Mouse (Mus musculus) liver, postnatal 0 days (tissue): ENCODE results near the gene Olfr91. TPM values are rescaled to one million over a fixed set of nuclear protein-coding genes. Genes with fewer than 3 reads are reported as not detected.

Experiments
- ATAC-seq: fragments of 200-750 bp; cut with Nextera tagmentation; 2 replicates; pipeline ENCODE4 v1.8.0; 2017; ENCODE audit warnings: mild to moderate bottlenecking, moderate library complexity
- DNase-seq: peaks from one replicate; pipeline ENCODE4 v3.0.0-alpha.2; 2016
- H3K27ac ChIP-seq: fragments of 300-500 bp; sonication (generic); 2 replicates; pipeline ENCODE4 v1.5.1; 2014; ENCODE audit warnings: antibody characterized with exemption, moderate library complexity, mild to moderate bottlenecking, low read depth
- H3K27me3 ChIP-seq: fragments of 300-500 bp; sonication (generic); 2 replicates; pipeline ENCODE4 v1.6.1; 2014; ENCODE audit warnings: low read length, control low read depth, mixed read lengths; ENCODE audit not compliant: insufficient read depth
- H3K36me3 ChIP-seq: fragments of 300-500 bp; sonication (generic); replicated peaks from 2 replicates; pipeline ENCODE4 v1.6.1; 2014; ENCODE audit warnings: mild to moderate bottlenecking, control low read depth, low read length, moderate library complexity, mixed read lengths; ENCODE audit not compliant: insufficient read depth
- H3K4me1 ChIP-seq: fragments of 300-500 bp; sonication (generic); 2 replicates; pipeline ENCODE4 v1.6.1; 2014; ENCODE audit warnings: antibody characterized with exemption, mild to moderate bottlenecking, control low read depth; ENCODE audit not compliant: insufficient read depth
- H3K4me2 ChIP-seq: fragments of 300-500 bp; sonication (generic); 2 replicates; pipeline ENCODE4 v1.6.1; 2014; ENCODE audit warnings: low read depth, mild to moderate bottlenecking, low read length, moderate library complexity, mixed read lengths
- H3K4me3 ChIP-seq: fragments of 300-500 bp; sonication (generic); 2 replicates; pipeline ENCODE4 v1.5.1; 2014; ENCODE audit warnings: low read depth, low read length
- H3K9ac ChIP-seq: fragments of 300-500 bp; sonication (generic); replicated peaks from 2 replicates; pipeline ENCODE4 v1.6.1; 2014; ENCODE audit warnings: mild to moderate bottlenecking, moderate library complexity
- H3K9me3 ChIP-seq: fragments of 300-500 bp; sonication (generic); 2 replicates; pipeline ENCODE4 v1.6.1; 2016; ENCODE audit warnings: mild to moderate bottlenecking, control low read depth, low read length, mixed read lengths
- CTCF ChIP-seq: sonication (generic); IDR thresholded peaks from 2 replicates; pipeline ENCODE4 v1.5.1; 2016; ENCODE audit warnings: antibody characterized with exemption, low read depth
- EP300 ChIP-seq: IDR thresholded peaks from 2 replicates; pipeline ENCODE4 v1.6.1; 2016; ENCODE audit warnings: antibody characterized with exemption, low read depth, mild to moderate bottlenecking
- WGBS: fragments of 180-500 bp; shearing (Covaris S2); extraction: QIAGEN DNeasy Blood & Tissue Kit; methylation state at CpG from one replicate; pipeline ENCODE4 v1.1.7; 2014; ENCODE audit not compliant: insufficient replicate concordance; 5-methylcytosine and 5-hydroxymethylcytosine counted together
- polyA plus RNA-seq: library from polyadenylated mRNA; unstranded; fragments of >200 nt; fragmentation: Nextera tagmentation; extraction: Ambion mirVana; gene quantifications from 2 replicates; pipeline ENCODE4 v1.2.1, GENCODE M21; 2015

Gene Olfr91
- polyA plus RNA-seq, 1 experiment from 2014 or later: not detected

- no peaks in the 10 kb centered on the region for H3K9me3 ChIP-seq
- no peak overlapping the region for H3K27ac ChIP-seq
- H3K36me3 ChIP-seq: no peaks in the 10 kb centered on the region
- H3K4me1 ChIP-seq: no peaks in the 10 kb centered on the region
- WGBS: 83% methylated on average over 11 of the region's 11 CpGs
- no peak for ATAC-seq
- no peak overlapping the region for H3K9ac ChIP-seq
- no peak overlapping the region for H3K4me2 ChIP-seq
- no peak for TF ChIP-seq EP300
- TF ChIP-seq CTCF: no peak
- no peak overlapping the region for H3K4me3 ChIP-seq
- DNase-seq: no peak
- H3K27me3 ChIP-seq: no peaks in the 10 kb centered on the region
These were observed 34.2 kb downstream of the Olfr91 start for GRCm38 (mm10) chr17:37063686-37064495.

GRCm38 (mm10) chr17:37063063-37063462, 35.0 kb downstream of the Olfr91 start:
- Histone ChIP-seq H3K9ac (no peak overlapping the region), H3K4me3 (no peak overlapping the region), H3K4me1 (no peaks in the 10 kb centered on the region), H3K27me3 (no peaks in the 10 kb centered on the region), H3K4me2 (no peak overlapping the region), H3K27ac (no peak overlapping the region), H3K9me3 (no peaks in the 10 kb centered on the region), H3K36me3 (no peaks in the 10 kb centered on the region)
- 77% methylated on average over 10 of the region's 10 CpGs for WGBS
- no peak for TF ChIP-seq EP300
- TF ChIP-seq CTCF: no peak
- ATAC-seq (no peak), DNase-seq (no peak)

GRCm38 (mm10) chr17:37062101-37062641, 35.9 kb downstream of the Olfr91 start:
- DNase-seq (no peak), ATAC-seq (no peak)
- 78% methylated on average over 10 of the region's 10 CpGs for WGBS
- TF ChIP-seq CTCF: no peak
- no peak for TF ChIP-seq EP300
- Histone ChIP-seq H3K27me3 (no peaks in the 10 kb centered on the region), H3K4me3 (no peak overlapping the region), H3K9me3 (no peaks in the 10 kb centered on the region), H3K4me2 (no peak overlapping the region), H3K36me3 (no peaks in the 10 kb centered on the region), H3K9ac (no peak overlapping the region), H3K27ac (no peak overlapping the region), H3K4me1 (no peaks in the 10 kb centered on the region)

- Histone ChIP-seq H3K9ac (no peak overlapping the region), H3K4me1 (no peaks in the 10 kb centered on the region), H3K4me2 (no peak overlapping the region), H3K4me3 (no peak overlapping the region), H3K27me3 (no peaks in the 10 kb centered on the region), H3K9me3 (no peaks in the 10 kb centered on the region), H3K36me3 (no peaks in the 10 kb centered on the region), H3K27ac (no peak overlapping the region)
- 79% methylated on average over 3 of the region's 3 CpGs for WGBS
- DNase-seq: no peak
- ATAC-seq: no peak
- TF ChIP-seq CTCF (no peak), EP300 (no peak)
These were observed 36.6 kb downstream of the Olfr91 start for GRCm38 (mm10) chr17:37061435-37061834.

- Histone ChIP-seq H3K27ac (no peak overlapping the region), H3K27me3 (0 out of 2 replicates have a peak, but pooled peaks cover 3% of the 10 kb centered on the region), H3K4me1 (no peaks in the 10 kb centered on the region), H3K9ac (no peak overlapping the region), H3K4me3 (no peak overlapping the region), H3K9me3 (no peaks in the 10 kb centered on the region), H3K36me3 (no peaks in the 10 kb centered on the region), H3K4me2 (no peak overlapping the region)
- no peak for DNase-seq
- ATAC-seq: no peak
- 79% methylated on average over 6 of the region's 6 CpGs for WGBS
- TF ChIP-seq EP300 (no peak), CTCF (no peak)
These were observed 41.1 kb downstream of the Olfr91 start for GRCm38 (mm10) chr17:37056957-37057356.

- peaks cover 48% of the 10 kb centered on the region for H3K27me3 ChIP-seq
- DNase-seq (no peak), ATAC-seq (no peak)
- H3K36me3 ChIP-seq: no peaks in the 10 kb centered on the region
- H3K9ac ChIP-seq: no peak overlapping the region
- WGBS: 27% methylated on average over 4 of the region's 4 CpGs
- no peak overlapping the region for H3K4me3 ChIP-seq
- no peak overlapping the region for H3K27ac ChIP-seq
- H3K9me3 ChIP-seq: no peaks in the 10 kb centered on the region
- H3K4me1 ChIP-seq: peaks cover 11% of the 10 kb centered on the region
- no peak overlapping the region for H3K4me2 ChIP-seq
- TF ChIP-seq EP300 (no peak), CTCF (no peak)
These were observed 46.3 kb downstream of the Olfr91 start for GRCm38 (mm10) chr17:37051745-37052144.
